Comparison of ENCODE assay signal across 19 mouse cellular contexts in genomic region chr5:43745156-43745555, GRCm38 (mm10).
DNase-seq lines count a peak whose midpoint lies in the region; ATAC-seq and TF ChIP-seq lines count a peak whose summit lies in the region.
"Had no signal": no experiment of that assay in that cellular context is flagged by ENCODE, and none has a peak within 500 bp of the region (broad histone marks: within the 10 kb centered on the region; RNA-seq: fewer than 3 reads in every experiment).

No protein-coding gene starts in this region.

- no peak for TF ChIP-seq CTCF in lung, adult 2 months (IDR thresholded peaks at IDR 0.05; ENCODE audit: insufficient read depth, low read length)

- no peaks in the 10 kb centered on the region for H3K9me3 ChIP-seq in hindbrain, embryonic 11.5 days (ENCODE audit: control insufficient read depth, low read length)
- H3K9me3 ChIP-seq in hindbrain, embryonic 12.5 days (replicated peaks): no peaks in the 10 kb centered on the region
- no peaks in the 10 kb centered on the region for H3K9me3 ChIP-seq in intestine, embryonic 16.5 days (ENCODE audit: control insufficient read depth, low read length)
- H3K9me3 ChIP-seq: forebrain, embryonic 15.5 days; limb, embryonic 15.5 days; midbrain, embryonic 12.5 days had no signal

- H3K4me1 ChIP-seq in hindbrain, embryonic 11.5 days (replicated peaks; ENCODE audit: control insufficient read depth, insufficient read depth, low read length): no peaks in the 10 kb centered on the region
- no peaks in the 10 kb centered on the region for H3K4me1 ChIP-seq in hindbrain, embryonic 12.5 days
- H3K4me1 ChIP-seq in lung, adult 2 months (ENCODE audit: control insufficient read depth, insufficient read depth, low read length): no peaks in the 10 kb centered on the region
- no peaks in the 10 kb centered on the region for H3K4me1 ChIP-seq in intestine, embryonic 16.5 days (ENCODE audit: control insufficient read depth, insufficient read depth, low read length)
- H3K4me1 ChIP-seq: forebrain, embryonic 15.5 days; limb, embryonic 15.5 days; midbrain, embryonic 12.5 days had no signal

- peak; percentile 9 for DNase-seq in hindbrain, embryonic 11.5 days (ENCODE audit: low spot score)
- peak; percentile 4 to 33 for DNase-seq in lung, adult 18-20 months
- no peak for DNase-seq in lung, adult 2 months
- DNase-seq in ZHBTc4 (ENCODE audit: low read depth, low spot score): peak; percentile 10
- DNase-seq in yolk sac, embryonic 10.5 days (ENCODE audit: low spot score): peak; percentile 63
- DNase-seq: adrenal gland, adult 2 months; cerebellum, adult 11-12 months; cerebellum, postnatal 10 days; kidney, adult 9 months; left cerebral cortex, postnatal 4 days; right cerebral cortex, postnatal 14 days; thymus, adult 2 months; thymus, postnatal 4 days had no signal

- no peak overlapping the region for H3K9ac ChIP-seq in hindbrain, embryonic 11.5 days (ENCODE audit: low read depth, low read length)
- H3K9ac ChIP-seq in hindbrain, embryonic 12.5 days: no peak overlapping the region
- H3K9ac ChIP-seq in intestine, embryonic 16.5 days (ENCODE audit: low read depth, low read length): no peak overlapping the region
- H3K9ac ChIP-seq: forebrain, embryonic 15.5 days; limb, embryonic 15.5 days; midbrain, embryonic 12.5 days had no signal

- no peak overlapping the region for H3K4me2 ChIP-seq in hindbrain, embryonic 11.5 days (replicated peaks; ENCODE audit: low read depth, low read length)
- H3K4me2 ChIP-seq in hindbrain, embryonic 12.5 days (replicated peaks): no peak overlapping the region
- H3K4me2 ChIP-seq in intestine, embryonic 16.5 days (ENCODE audit: low read depth, low read length): no peak overlapping the region
- H3K4me2 ChIP-seq: forebrain, embryonic 15.5 days; limb, embryonic 15.5 days; midbrain, embryonic 12.5 days had no signal

- ATAC-seq in hindbrain, embryonic 11.5 days (ENCODE audit: low FRiP score): no peak
- ATAC-seq in hindbrain, embryonic 12.5 days (ENCODE audit: low FRiP score): no peak
- no peak for ATAC-seq in intestine, embryonic 16.5 days
- ATAC-seq: forebrain, embryonic 15.5 days had no signal

- no peaks in the 10 kb centered on the region for H3K36me3 ChIP-seq in hindbrain, embryonic 11.5 days (ENCODE audit: control insufficient read depth, insufficient read depth, low read length)
- H3K36me3 ChIP-seq in hindbrain, embryonic 12.5 days: peaks cover 13% of the 10 kb centered on the region
- H3K36me3 ChIP-seq in intestine, embryonic 16.5 days (ENCODE audit: control insufficient read depth, insufficient read depth, low read length): peaks cover 6% of the 10 kb centered on the region; the same call in 1 of the 2 replicates

- H3K4me3 ChIP-seq in hindbrain, embryonic 11.5 days (ENCODE audit: low read depth, low read length): no peak overlapping the region
- H3K4me3 ChIP-seq in hindbrain, embryonic 12.5 days: no peak overlapping the region
- no peak overlapping the region for H3K4me3 ChIP-seq in lung, adult 2 months (replicated peaks; ENCODE audit: extremely low read depth, low read depth, low read length)
- no peak overlapping the region for H3K4me3 ChIP-seq in intestine, embryonic 16.5 days (ENCODE audit: low read length)
- H3K4me3 ChIP-seq: forebrain, embryonic 15.5 days; limb, embryonic 15.5 days; midbrain, embryonic 12.5 days had no signal

- H3K27ac ChIP-seq in hindbrain, embryonic 11.5 days (ENCODE audit: low read depth, low read length): no peak overlapping the region
- H3K27ac ChIP-seq in hindbrain, embryonic 12.5 days: no peak overlapping the region
- H3K27ac ChIP-seq in intestine, embryonic 16.5 days (ENCODE audit: low read length): no peak overlapping the region
- H3K27ac ChIP-seq: forebrain, embryonic 15.5 days; limb, embryonic 15.5 days; midbrain, embryonic 12.5 days; stomach, postnatal 0 days had no signal

- no peaks in the 10 kb centered on the region for H3K27me3 ChIP-seq in hindbrain, embryonic 11.5 days (ENCODE audit: control insufficient read depth, insufficient read depth, low read length)
- H3K27me3 ChIP-seq in hindbrain, embryonic 12.5 days: no peaks in the 10 kb centered on the region
- H3K27me3 ChIP-seq in intestine, embryonic 16.5 days (replicated peaks; ENCODE audit: control insufficient read depth, insufficient read depth, low read length): no peaks in the 10 kb centered on the region
- H3K27me3 ChIP-seq: forebrain, embryonic 15.5 days; limb, embryonic 15.5 days; midbrain, embryonic 12.5 days had no signal

- WGBS in hindbrain, embryonic 11.5 days: 40% methylated on average over 5 of the region's 5 CpGs
- WGBS in hindbrain, embryonic 12.5 days: 19% methylated on average over 5 of the region's 5 CpGs
- WGBS in lung, adult 2 months: 52% methylated on average over 5 of the region's 5 CpGs
- 60% methylated on average over 5 of the region's 5 CpGs for WGBS in intestine, embryonic 16.5 days

- TF ChIP-seq POLR2A in lung, adult 2 months (IDR thresholded peaks at IDR 0.05; ENCODE audit: borderline replicate concordance, extremely low read depth, low read depth, low read length): no peak
